Mouse (Mus musculus): Measurements from ENCODE around the gene Slc22a1.

- TF ChIP-seq POLR2A (IDR thresholded peaks at IDR 0.05; ENCODE audit: extremely low read depth, insufficient read depth, low read length) (no peak), CTCF (IDR thresholded peaks at IDR 0.05; ENCODE audit: low read depth, low read length) (no peak)
Observed at GRCm38 (mm10) chr17:12683582-12683981, 8.0 kb upstream of the Slc22a1 start.

Data from liver, adult 2 months (tissue).